Mouse (Mus musculus) Muller cell, postnatal 12 days (primary cell): ENCODE data around the gene Gm21083.
"Not testable (repeated sequence)": the region's sequence is repeated elsewhere in the genome, so short reads cannot be mapped to it uniquely, and the experiment has no call there.

Source experiments
- DNase-seq: peaks from one replicate; pipeline ENCODE4 v3.0.0-alpha.2; 2015; ENCODE audit errors: inconsistent ontology term

Gm21083 gene

GRCm38 (mm10) chr5:15628136-15628535 lies 51.0 kb downstream of the Gm21083 start:
- DNase-seq, result not testable (repeated sequence)

DNA sequence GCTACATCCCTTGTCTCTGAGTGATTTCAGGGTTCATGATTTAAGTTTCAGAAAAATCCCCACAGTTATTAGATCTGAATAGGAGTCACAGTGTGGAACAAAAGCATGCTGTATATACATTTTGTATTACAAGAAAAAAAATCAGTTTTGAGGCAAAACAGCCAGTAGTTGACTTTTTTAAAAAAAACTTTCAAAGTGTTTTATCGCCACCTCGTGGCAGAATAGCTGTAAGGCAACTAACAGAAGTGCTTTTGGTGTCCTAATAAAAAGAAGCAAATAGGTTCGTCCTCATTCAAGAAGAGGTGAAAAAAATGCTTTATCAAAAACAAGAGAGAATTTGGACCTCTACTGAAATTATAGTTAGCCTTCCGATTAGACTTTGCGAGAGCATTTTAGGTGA lies 52.9 kb downstream of the Gm21083 start:
- DNase-seq, result peak; percentile 12
